Mouse (Mus musculus) yolk sac, embryonic 10.5 days (tissue): ENCODE measurements at regions not wholly inside any gene's neighbourhood (a gene's known extent, or its start where the extent isn't known, plus 50 kb on each side); places are given as distances from the start of the nearest gene placed in this dataset.
A peak's percentile ranks its signal among the peaks of the same experiment; 100 is the strongest.

ENCODE experiments used
- DNase-seq: peaks from one replicate; pipeline ENCODE4 v3.0.0-alpha.2; 2017; ENCODE audit warnings: low spot score

GRCm38 (mm10) chr13:83730713-83731480 lies 227.1 kb downstream of the Mef2c start:
- peak; percentile 81 for DNase-seq

- no peak for DNase-seq
Observed at GRCm38 (mm10) chr13:83731481-83732006, 227.7 kb downstream of the Mef2c start.

GRCm38 (mm10) chr13:83732283-83733121 lies 228.7 kb downstream of the Mef2c start:
- DNase-seq, result no peak

GRCm38 (mm10) chr13:83733231-83733990 lies 229.6 kb downstream of the Mef2c start:
- DNase-seq, result no peak

GRCm38 (mm10) chr13:83733991-83734610 lies 230.3 kb downstream of the Mef2c start:
- no peak for DNase-seq

- no peak for DNase-seq
Observed at GRCm38 (mm10) chr13:83734656-83735055, 230.8 kb downstream of the Mef2c start.

- no peak for DNase-seq
Observed at GRCm38 (mm10) chr13:83735101-83735500, 231.3 kb downstream of the Mef2c start.

GRCm38 (mm10) chr13:83735631-83736475 lies 232.0 kb downstream of the Mef2c start:
- no peak for DNase-seq

- DNase-seq, result no peak
Observed at GRCm38 (mm10) chr13:83737031-83737825, 233.4 kb downstream of the Mef2c start.

GRCm38 (mm10) chr13:83737826-83738527 lies 234.1 kb downstream of the Mef2c start:
- no peak for DNase-seq

- no peak for DNase-seq
Observed at GRCm38 (mm10) chr13:83738528-83738981, 234.7 kb downstream of the Mef2c start.

GRCm38 (mm10) chr13:83739131-83739530 lies 235.3 kb downstream of the Mef2c start:
- no peak for DNase-seq

- DNase-seq, result no peak
Observed at GRCm38 (mm10) chr13:83739541-83740061, 235.8 kb downstream of the Mef2c start.

- DNase-seq, result no peak
Observed at GRCm38 (mm10) chr13:83740101-83740500, 236.3 kb downstream of the Mef2c start.

- DNase-seq, result no peak
Observed at GRCm38 (mm10) chr13:83740771-83741170, 236.9 kb downstream of the Mef2c start.

- no peak for DNase-seq
Observed at GRCm38 (mm10) chr13:83741591-83742021, 237.8 kb downstream of the Mef2c start.

GRCm38 (mm10) chr13:83742102-83742501 lies 238.3 kb downstream of the Mef2c start:
- DNase-seq, result no peak

- DNase-seq, result no peak
Observed at GRCm38 (mm10) chr13:83742546-83742945, 238.7 kb downstream of the Mef2c start.

GRCm38 (mm10) chr13:83743381-83743780 lies 239.5 kb downstream of the Mef2c start:
- DNase-seq, result no peak
